Mouse (Mus musculus) erythroid progenitor cell, adult 5-6 weeks (primary cell): Measurements from ENCODE around the gene Gpr18. TPM values are rescaled to one million over a fixed set of nuclear protein-coding genes. Genes with fewer than 3 reads are reported as not detected.

Source experiments
- ATAC-seq: replicated peaks from 2 replicates; pipeline ENCODE4 v1.8.0; 2016; ENCODE audit warnings: moderate number of reproducible peaks, mild to moderate bottlenecking, moderate TSS enrichment, inconsistent platforms; ENCODE audit not compliant: poor library complexity, low FRiP score, severe bottlenecking
- total RNA-seq, 2 experiments: library from RNA; stranded (forward) in 1 of 2; stranded (reverse) in 1 of 2; fragments of 150-400 nt in 1 of 2; fragments of 186-747, 209-891 nt in 1 of 2; gene quantifications; 2 replicates each; pipeline versions ENCODE4 v1.2.3 to v1.2.4; 2015 to 2017; ENCODE audit warnings: low replicate concordance in 2 of 2

The Gpr18 gene
- total RNA-seq (2015; ENCODE audit: low replicate concordance) (4.0 TPM in 1 of 2 replicates, not detected in the other), total RNA-seq (2017; ENCODE audit: low replicate concordance) (0.64 and 2.9 TPM in 2 replicates)

DNA sequence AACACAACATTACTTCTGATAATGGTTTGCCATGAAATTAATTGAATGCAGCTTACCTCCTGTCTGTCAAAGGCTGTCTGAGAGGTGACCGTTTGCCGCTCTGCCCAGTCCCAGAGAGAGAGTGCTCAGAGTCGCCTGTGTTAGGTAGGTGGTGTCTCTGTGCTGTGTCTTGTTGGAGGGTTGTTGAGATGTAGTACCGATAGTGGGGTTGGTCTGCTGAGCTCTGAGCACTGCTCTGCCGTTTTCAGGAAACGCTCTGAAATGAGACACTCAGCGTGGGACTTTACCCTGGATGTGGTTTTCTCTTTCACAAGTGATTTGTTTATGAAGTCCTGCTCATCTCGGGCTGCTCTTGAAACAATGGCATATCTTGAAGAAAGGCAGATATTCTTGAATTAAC lies at the start of gene Gpr18:
Gpr18 (minus strand) TSS at position 161 of the 400 bp plus-strand sequence.
- no peak for ATAC-seq

DNA sequence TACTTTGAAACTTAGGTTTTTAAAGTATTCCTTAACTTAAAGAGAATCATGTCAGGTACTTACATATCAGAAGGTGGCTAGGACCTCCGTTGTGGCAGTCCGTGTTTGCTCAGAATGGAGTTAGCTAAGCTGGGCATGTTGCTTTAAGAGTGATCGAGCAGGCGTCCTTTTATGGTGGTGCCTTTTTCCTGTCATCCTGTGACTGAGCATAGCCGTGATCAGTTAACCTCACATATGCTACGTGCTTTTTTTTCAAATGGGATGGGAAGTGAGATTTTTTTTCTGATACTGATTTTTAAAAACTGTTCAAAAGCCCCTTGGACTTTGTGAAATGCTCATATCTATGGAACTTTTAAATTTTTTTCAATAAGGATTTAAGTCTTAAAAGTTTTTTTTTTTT lies 49.4 kb upstream of the Gpr18 start, which contains the start of gene Gpr183:
Gpr183 (minus strand) TSS at position 206 of the 400 bp plus-strand sequence.
- no peak for ATAC-seq

DNA sequence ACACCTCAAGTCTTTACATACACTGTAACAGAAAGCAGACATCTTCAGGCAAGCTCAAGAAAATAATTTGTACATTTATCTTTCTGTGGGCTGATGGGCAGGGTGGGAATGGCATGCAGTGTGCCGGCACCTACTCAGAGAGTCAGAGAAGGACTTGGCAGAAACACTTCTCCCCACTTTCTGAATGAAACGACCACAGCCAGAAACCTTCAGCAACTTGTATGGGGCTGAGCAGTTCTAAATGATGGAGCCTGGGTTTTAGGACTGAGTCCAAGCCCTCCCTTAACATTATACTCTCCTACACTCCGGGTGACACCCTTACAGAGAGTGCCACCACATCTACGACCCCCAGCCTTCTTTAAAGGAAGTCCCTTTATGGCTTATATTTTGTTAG lies 48.4 kb upstream of the Gpr18 start:
- ATAC-seq = peak; percentile 37; the same call in 1 of the 2 replicates

DNA sequence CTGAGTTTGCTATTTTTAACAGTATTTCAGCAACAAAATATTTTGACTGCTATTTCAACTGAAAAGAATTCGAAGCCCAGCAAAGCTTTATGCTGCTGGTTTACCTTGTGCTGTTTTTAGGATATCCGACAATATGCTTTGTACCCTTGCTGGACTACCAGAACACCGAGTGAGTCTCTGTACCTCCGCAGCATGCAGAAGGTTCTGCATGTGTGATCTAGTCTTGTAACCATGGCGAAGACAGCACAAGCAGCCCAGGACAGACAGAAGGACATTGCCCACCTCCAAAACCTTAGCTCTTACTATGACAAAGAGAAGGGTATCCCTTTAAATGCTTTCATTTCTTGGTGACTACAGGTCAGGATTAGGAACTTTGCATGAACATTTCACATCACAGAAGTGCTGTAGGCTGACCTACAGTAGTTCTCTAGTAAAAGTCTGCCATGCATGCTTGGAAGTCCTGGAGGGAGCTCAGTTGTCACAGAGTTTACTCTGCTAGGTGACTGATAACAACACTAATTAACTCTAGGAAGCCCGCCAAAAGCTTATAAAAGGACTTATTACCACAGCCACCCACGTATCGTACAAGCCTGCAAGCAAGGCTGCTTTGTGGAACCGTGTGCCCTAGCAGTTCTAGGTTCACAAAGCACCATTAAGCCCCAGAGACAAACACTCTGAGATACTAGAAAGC lies 47.8 kb upstream of the Gpr18 start:
- peak; percentile 49 for ATAC-seq

DNA sequence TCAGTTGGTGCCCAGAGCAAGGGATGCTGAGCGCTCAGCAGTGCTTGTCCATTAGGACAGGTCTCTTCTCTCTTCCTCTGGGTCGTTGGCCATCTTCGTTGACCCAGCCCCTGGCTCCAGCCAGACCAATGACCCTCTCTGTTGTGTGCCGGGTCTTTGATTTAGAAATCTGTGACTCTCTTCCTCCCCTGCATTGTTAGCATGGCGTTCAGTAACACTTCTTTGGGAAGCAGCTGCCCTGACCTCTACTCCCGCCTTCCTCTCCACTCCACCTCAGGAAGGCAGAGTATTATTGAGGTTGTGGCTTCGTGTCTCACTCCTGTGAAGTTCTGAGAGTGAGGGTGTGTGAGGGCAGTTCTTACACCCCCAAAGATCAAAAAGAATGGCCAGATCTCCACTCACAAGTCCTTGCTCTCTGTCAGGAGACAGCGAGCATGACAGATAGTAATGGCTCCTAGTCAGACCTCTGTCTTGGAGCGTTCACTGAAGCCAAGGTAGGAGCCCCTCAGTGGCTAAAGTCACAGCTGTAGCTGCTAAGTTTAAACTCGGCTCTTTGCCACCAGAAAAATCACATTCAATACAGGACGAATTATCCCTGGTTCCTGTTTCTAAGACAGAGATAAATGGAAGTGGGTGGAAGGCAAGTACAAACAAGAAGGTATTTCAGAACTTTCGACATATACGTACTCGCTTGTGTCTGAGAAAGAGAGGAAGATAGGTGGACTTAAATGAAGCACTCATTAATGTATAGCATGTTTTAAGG lies 46.7 kb upstream of the Gpr18 start:
- no peak for ATAC-seq

DNA sequence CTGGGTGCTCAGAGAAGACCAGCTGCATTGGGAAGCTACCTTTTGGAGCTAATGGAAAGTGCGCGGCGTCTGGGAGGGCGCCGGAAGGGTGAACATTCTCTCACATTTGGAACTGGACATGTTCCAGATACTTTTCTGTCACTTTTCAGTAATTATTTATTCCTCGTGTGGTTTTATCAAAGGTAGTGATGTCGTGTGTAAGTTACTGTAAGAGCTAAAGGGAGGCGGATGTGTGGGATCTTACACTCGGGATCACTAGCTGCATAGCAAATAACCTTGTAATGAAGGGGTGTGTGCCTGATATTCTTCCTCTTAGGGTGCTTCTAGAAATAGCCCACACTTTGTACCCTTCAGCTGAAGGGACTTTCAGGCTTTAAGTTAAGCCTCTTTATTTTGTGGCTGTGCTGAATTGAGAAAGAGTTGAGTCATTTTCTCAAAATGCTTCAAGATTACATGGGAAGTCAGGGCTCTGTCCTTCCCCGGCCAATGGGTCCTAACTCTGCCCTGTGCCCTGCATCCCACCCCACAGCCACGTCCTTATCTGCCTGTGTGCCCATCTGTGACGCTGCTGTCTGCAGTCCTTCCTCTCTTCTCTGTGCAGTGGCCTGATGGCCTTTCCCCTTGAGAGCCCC lies 46.0 kb upstream of the Gpr18 start:
- no peak for ATAC-seq

DNA sequence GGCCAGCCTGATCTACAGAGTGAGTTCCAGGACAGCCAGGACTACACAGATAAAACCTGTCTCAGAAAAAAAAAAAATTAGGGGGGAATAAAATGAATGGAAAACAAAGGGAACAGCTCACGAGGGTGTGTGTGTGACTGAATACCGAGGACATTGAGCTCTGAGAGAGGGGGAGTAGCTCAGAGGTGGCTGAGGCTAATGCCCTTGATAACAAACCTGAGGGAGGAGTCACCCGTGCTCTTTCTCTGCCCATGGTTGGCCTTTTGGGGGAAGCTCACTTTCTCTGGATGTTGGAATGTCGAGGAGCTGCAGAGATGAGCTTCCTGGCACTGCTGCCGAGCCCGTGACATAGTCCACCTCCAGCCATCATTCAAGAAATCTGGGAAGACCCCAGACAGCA lies 45.4 kb upstream of the Gpr18 start:
- no peak for ATAC-seq

DNA sequence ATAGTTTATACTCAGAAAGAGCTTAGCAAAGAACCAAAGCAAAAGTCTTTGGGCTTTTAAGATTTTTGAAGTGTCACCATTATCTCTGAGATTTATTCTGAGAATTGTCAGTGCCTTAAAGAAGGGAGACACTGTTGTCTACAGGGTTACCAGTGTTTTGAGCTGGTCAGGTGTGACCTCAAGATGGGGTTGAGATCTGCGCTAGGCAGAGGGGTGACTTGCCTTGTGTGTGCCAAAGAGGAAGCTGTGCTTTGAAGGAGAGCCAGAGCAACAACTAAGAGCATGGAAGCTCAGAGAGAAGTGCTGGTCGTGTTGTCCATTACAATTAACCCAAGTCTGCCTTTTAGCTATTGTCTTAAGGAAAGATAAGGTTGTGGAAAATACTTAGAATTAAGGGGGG lies 45.0 kb upstream of the Gpr18 start:
- ATAC-seq = no peak

DNA sequence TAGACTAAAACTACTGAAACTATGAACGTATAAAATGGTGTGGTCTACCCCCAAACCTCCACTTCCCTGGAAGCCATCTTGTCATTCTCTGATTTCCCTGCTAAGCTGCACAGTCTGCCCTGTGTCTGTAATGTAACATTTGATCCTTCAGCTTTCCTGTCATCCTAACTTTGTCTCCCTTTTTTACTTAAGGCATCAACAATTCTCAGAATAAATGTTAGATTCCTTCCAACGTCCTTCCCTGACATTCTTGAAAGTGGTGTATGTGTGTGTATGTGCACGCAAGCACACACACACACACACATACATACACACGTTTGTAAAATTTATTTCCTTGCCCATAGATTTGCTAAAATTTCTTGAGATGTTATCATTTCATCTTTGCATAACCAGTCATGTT lies 44.5 kb upstream of the Gpr18 start:
- no peak for ATAC-seq

DNA sequence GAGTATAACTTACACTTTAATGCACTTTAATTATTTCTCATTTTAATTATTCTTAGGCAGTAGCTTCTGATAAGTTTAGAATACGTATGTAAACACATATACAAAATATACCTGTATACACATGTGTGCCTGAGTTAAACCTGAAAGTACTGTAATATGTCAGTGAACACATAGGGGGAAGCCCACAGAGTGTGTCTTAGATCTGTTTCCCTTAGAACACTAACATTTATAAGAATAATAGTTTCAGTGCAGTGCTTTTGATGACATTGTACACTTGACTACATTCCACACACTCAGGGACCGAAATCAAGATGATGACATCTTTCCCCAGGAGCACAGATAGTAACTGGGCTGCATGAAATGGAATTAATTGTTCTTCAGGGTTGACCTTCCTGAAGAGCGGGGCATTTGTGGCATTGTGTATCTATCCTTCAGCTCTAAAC lies 44.0 kb upstream of the Gpr18 start:
- ATAC-seq = no peak

DNA sequence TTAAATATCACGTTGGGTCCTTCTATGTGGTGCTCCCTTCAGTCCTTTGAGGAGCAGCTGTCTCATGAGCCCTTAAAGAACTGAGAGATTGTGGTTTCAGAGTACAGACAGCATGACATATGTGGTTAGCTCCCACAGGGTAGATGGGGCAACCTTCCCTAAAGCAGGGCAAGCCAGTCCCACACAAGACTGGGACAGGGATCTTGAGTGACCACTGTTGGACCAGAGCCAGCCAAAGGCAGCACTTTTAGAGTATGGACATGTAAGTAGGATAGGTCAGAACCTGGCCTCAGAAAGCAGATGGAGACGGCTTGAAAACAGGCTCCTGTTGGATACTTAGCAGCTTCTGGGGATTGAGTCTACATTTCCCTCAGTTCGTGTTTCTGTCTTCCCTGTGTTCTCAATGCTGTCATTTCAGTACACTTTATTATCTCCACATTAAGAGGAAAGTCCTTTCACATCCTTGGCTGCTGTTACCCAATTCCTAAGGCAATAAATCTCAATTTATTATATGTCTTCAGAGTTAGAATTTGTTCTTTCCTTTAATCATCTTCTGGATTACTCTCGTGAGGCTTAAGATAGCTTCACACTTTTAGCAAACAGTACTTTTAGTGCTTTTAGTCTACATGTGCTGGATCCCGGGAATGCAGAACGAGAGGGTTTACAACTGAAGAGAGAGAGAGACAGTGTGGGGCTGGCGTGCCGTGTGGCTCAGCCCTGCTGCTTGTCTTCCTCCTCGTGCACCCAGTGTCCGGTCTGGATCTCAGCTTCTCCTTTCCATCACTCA lies 43.4 kb upstream of the Gpr18 start:
- ATAC-seq = no peak

DNA sequence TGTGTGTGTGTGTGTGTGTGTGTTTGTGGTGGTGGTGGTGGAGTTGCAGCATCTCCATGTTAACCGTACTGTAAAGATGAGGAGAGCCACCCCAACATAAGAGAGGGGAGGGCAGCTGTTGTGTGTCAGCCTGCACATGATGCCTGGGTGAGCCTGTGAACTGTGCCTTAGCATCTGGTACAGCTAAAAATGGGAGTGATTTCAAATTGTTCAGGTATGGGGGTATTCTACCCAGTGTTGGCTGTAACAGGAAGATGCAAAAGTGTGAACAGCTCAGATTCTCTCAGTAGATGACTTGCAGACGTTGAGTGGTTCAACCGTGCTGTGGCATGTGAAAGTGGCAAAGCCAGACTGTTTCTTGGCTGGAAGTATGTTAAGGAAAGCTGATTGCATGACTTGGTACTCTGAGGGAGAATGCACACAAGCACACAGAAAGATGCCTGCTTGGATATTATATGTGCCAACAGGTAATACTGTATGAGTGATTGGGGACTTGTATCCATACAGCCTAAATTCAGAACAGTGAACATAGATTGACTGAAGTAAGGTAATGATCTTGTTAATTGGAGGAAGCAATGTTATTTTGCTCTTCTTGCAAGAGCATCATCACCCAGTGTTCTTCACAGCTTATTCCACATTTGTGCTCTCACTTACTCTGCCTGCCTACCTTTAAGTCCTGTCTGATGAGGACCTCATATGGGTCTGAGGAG lies 42.6 kb upstream of the Gpr18 start:
- ATAC-seq = no peak

DNA sequence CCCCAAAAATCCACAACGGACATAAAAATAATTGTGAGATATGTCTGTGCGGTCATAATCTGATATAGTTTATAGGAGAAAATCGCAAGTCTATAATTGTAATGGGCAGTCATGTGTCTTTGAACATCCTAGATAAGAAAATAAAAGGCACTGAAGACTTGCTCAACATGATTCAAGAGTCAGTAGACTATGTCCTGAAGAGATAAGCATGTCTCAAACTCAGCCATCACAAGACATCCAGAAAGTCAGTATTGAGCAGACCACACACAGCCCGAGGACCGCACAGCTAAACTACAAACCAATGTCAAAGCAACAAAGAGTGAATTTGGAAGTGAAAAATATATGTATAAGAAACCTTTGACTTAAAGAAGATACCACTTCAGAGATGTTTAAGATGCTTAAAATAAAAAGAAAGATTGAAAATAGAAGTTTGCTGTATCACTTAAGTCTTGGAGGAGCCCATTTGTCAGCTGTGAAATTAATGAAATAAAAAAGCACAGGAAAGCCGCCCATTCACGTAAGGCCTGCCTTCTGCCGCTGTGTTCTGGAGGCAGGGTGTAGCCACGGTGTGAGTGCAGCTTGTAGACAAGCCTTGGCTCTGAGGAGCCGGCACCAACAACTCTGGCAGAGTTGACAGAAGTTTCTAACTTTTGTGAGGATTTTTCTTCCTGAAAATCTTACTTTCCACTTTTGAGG lies 41.7 kb upstream of the Gpr18 start:
- no peak for ATAC-seq

DNA sequence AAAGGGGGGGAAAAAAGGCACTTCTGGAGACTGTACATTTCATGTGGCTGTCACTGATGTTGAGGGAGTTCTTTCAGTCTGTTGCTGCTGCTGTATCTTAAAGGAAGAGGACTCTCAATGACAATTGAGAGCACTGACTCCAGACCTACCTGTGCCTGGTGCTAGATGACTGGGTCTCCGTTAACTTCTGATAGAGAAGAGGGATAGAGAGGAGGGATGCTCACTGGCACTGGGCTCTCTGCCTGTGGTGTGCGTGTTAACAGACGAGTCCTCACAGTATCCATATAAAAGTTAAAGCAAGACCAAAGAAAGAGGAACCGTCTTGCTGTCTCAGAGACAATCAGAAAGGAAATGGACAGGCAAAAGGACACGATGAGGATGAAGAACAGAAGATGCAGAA lies 40.7 kb upstream of the Gpr18 start:
- no peak for ATAC-seq

DNA sequence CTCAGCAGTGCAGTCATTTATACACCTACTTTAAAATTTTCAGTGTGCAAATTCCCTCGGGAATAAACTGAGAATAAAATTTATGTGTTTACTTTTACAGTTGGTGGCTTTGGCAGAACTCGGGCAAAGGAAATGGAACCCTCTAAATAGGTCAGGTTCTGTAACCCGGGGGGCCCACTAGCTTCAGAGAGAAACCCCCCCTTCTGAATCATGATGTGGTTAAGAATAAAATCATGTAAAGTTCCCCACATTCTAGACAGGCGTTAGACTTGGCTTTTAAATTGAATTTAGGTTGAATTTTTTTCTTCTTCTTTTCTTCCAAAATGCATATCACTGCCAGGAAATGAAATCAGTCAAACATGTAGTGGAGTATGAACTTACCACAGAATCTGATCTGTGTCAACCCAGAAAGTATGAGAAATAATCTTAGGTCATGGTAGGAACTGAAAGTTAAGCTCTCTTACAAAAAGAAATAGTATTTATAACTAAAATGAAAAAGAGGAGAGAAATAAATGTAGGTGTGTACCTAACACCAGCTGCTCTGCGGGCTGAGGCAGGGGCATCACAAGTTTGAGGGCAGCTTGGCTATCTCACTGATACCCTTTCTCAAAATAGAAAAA lies 39.7 kb upstream of the Gpr18 start:
- ATAC-seq = no peak

DNA sequence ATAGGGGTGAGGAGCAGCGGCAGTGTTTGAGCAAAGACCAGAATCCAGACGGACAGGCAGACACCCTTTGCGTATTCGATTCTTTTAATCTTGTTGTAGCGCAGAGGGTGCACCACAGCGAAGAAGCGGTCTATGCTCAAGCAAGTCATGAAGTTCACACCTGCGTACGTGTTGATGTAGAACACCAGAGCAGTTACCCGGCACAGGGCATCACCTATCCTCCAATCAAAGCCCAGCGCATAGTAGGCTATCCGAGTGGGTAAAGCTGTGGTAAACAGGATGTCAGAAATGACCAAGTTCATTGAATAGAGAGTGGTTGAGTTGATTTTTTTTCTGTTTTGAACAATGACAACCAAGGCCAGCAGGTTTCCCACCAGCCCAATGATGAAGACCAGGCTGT lies 39.0 kb upstream of the Gpr18 start:
- no peak for ATAC-seq

DNA sequence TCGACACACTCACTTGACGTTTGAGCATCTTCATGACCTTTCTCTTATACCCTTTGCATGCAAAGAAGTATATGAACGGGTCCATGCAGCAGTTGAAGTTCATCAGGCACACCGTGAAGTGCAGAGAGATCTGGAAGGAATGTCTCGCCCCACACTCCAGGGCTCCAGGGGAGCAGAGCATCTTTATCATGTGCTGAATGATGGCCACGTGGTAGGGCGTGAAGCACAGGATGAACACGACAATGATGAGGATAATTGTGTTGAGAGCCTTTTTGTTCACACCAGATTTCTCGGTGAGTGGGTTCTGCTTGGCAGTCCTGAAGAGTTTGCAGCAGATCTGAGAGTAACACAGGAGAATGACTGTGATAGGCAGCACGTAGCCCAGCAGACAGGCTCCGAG lies 38.5 kb upstream of the Gpr18 start:
- no peak for ATAC-seq

DNA sequence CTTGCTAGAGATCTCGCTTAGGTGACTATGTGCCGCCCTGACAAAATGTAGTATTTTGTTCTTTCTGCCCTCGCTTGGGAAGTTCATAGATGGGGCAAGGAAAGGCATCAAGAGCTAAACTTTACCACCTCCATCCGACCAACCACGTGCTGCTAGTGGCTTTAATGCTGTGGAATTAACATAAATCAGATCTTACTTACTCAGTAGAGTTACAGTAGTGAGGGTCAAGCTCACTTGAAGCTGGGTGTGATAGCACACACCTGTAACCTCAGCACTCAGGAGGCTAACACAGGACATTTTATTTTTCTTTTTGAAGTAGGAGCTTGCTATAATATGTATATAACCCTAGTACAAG lies 36.4 kb upstream of the Gpr18 start:
- ATAC-seq = no peak
